Mouse (Mus musculus) forebrain, embryonic 11.5 days (tissue): ENCODE data around the gene Tubb5. TPM values are rescaled to one million over a fixed set of nuclear protein-coding genes. Genes with fewer than 3 reads are reported as not detected.

Source experiments
- ATAC-seq: fragments of 200-750 bp; cut with Nextera tagmentation; replicated peaks from 2 replicates; pipeline ENCODE4 v1.8.0; 2017; ENCODE audit warnings: moderate TSS enrichment; ENCODE audit not compliant: low FRiP score
- DNase-seq: peaks from one replicate; pipeline ENCODE4 v3.0.0-alpha.2; 2017; ENCODE audit warnings: low spot score
- H3K27ac ChIP-seq: fragments of 300-500 bp; sonication (generic); 2 replicates; pipeline ENCODE4 v1.5.1; 2014; ENCODE audit warnings: low read depth, low read length
- H3K27me3 ChIP-seq: fragments of 300-500 bp; sonication (generic); 2 replicates; pipeline ENCODE4 v1.6.1; 2014; ENCODE audit warnings: mild to moderate bottlenecking, low read length, mixed read lengths; ENCODE audit not compliant: control insufficient read depth, insufficient read depth
- H3K36me3 ChIP-seq: fragments of 300-500 bp; sonication (generic); 2 replicates; pipeline ENCODE4 v1.6.1; 2014; ENCODE audit warnings: mild to moderate bottlenecking, low read length, moderate library complexity, mixed read lengths; ENCODE audit not compliant: control insufficient read depth, insufficient read depth
- H3K4me1 ChIP-seq: fragments of 300-500 bp; sonication (generic); replicated peaks from 2 replicates; pipeline ENCODE4 v1.6.1; 2014; ENCODE audit warnings: low read length, mixed read lengths; ENCODE audit not compliant: control insufficient read depth, insufficient read depth
- H3K4me2 ChIP-seq: fragments of 300-500 bp; sonication (generic); 2 replicates; pipeline ENCODE4 v1.6.1; 2014; ENCODE audit warnings: low read depth, mild to moderate bottlenecking, low read length, moderate library complexity, mixed read lengths; ENCODE audit not compliant: severe bottlenecking
- H3K4me3 ChIP-seq: fragments of 300-500 bp; sonication (generic); 2 replicates; pipeline ENCODE4 v1.5.1; 2014; ENCODE audit warnings: low read depth, low read length
- H3K9ac ChIP-seq: fragments of 300-500 bp; sonication (generic); 2 replicates; pipeline ENCODE4 v1.6.1; 2014; ENCODE audit warnings: low read length
- H3K9me3 ChIP-seq: fragments of 300-500 bp; sonication (generic); 2 replicates; pipeline ENCODE4 v1.6.1; 2016; ENCODE audit warnings: low read length, mixed read lengths; ENCODE audit not compliant: control insufficient read depth
- WGBS: fragments of 180-500 bp; shearing (Covaris S2); extraction: QIAGEN DNeasy Blood & Tissue Kit; methylation state at CpG from one replicate; pipeline ENCODE4 v1.1.7; 2014; 5-methylcytosine and 5-hydroxymethylcytosine counted together
- microRNA-seq: library from miRNA; unstranded; fragments of <30 nt; microRNA quantifications from one replicate; pipeline ENCODE4, GENCODE M21; 2016; ENCODE audit not compliant: insufficient number of aligned reads
- polyA plus RNA-seq: library from polyadenylated mRNA; unstranded; fragments of >200 nt; fragmentation: Nextera tagmentation; extraction: Ambion mirVana; gene quantifications from 2 replicates; pipeline ENCODE4 v1.2.1, GENCODE M21; 2014

Gene Tubb5
- polyA plus RNA-seq, 1 experiment from 2014 or later = 1,583 TPM

GRCm38 (mm10) chr17:35785140-35785539, 53.0 kb downstream of the Tubb5 start:
- Histone ChIP-seq H3K4me3 (no peak overlapping the region), H3K9me3 (no peaks in the 10 kb centered on the region), H3K4me1 (no peaks in the 10 kb centered on the region), H3K9ac (no peak overlapping the region), H3K27ac (no peak overlapping the region), H3K27me3 (no peaks in the 10 kb centered on the region), H3K4me2 (no peak overlapping the region), H3K36me3 (no peaks in the 10 kb centered on the region)
- ATAC-seq (no peak), DNase-seq (no peak)
- WGBS = 85% methylated on average over 4 of the region's 4 CpGs

- Histone ChIP-seq H3K27me3 (no peaks in the 10 kb centered on the region), H3K4me2 (no peak overlapping the region), H3K9me3 (no peaks in the 10 kb centered on the region), H3K4me1 (no peaks in the 10 kb centered on the region), H3K27ac (no peak overlapping the region), H3K36me3 (no peaks in the 10 kb centered on the region), H3K4me3 (no peak overlapping the region), H3K9ac (no peak overlapping the region)
- no peak for ATAC-seq
- no peak for DNase-seq
- WGBS = 85% methylated on average over 6 of the region's 6 CpGs
Measured at GRCm38 (mm10) chr17:35783944-35784343, 54.2 kb downstream of the Tubb5 start.

Small RNAs within 50 kb of the gene (microRNA-seq; reads per million reads assigned to microRNA genes)
- gene Gm28033 = not detected

Other genes starting within 250 kb of the Tubb5 start
- gene Sfta2, start 236.8 kb downstream of the Tubb5 start, polyA plus RNA-seq = not detected in 2 replicates
- not detected in 2 replicates for gene Gm9573, start 211.7 kb downstream of the Tubb5 start, polyA plus RNA-seq
- 0.07 and 0.13 TPM in 2 replicates for gene Mucl3, start 194.6 kb downstream of the Tubb5 start, polyA plus RNA-seq
- gene Vars2, start 170.7 kb downstream of the Tubb5 start, polyA plus RNA-seq = 16.2 and 19.5 TPM in 2 replicates
- gene Gtf2h4, start 164.6 kb downstream of the Tubb5 start, polyA plus RNA-seq = 41.2 and 47.4 TPM in 2 replicates
- 130 and 144 TPM in 2 replicates for gene Ddr1, start 133.7 kb downstream of the Tubb5 start, polyA plus RNA-seq
- gene Ier3, start 16.6 kb downstream of the Tubb5 start, polyA plus RNA-seq = 2.4 and 3.5 TPM in 2 replicates
- 48.5 and 49.5 TPM in 2 replicates for gene Flot1, start 15.1 kb downstream of the Tubb5 start, polyA plus RNA-seq
- 27.2 and 29.2 TPM in 2 replicates for gene Mdc1, start 3.2 kb upstream of the Tubb5 start, polyA plus RNA-seq
- 65.7 and 68.8 TPM in 2 replicates for gene Nrm, start 23.0 kb upstream of the Tubb5 start, polyA plus RNA-seq
- 25.1 and 28.1 TPM in 2 replicates for gene Ppp1r18, start 27.3 kb upstream of the Tubb5 start, polyA plus RNA-seq
- gene Dhx16, start 41.5 kb upstream of the Tubb5 start, polyA plus RNA-seq = 50.3 and 52.9 TPM in 2 replicates
- gene 2310061I04Rik, start 59.1 kb upstream of the Tubb5 start, polyA plus RNA-seq = 26.9 and 29.9 TPM in 2 replicates
- gene Atat1, start 71.8 kb upstream of the Tubb5 start, polyA plus RNA-seq = 213 and 224 TPM in 2 replicates
- gene Mrps18b, start 78.1 kb upstream of the Tubb5 start, polyA plus RNA-seq = 66.1 and 66.8 TPM in 2 replicates
- gene Ppp1r10, start 78.1 kb upstream of the Tubb5 start, polyA plus RNA-seq = 52.6 and 59.3 TPM in 2 replicates
- 108 and 122 TPM in 2 replicates for gene Abcf1, start 131.5 kb upstream of the Tubb5 start, polyA plus RNA-seq
- gene Gnl1, start 141.5 kb upstream of the Tubb5 start, polyA plus RNA-seq = 46.0 and 48.4 TPM in 2 replicates
- 50.8 and 54.4 TPM in 2 replicates for gene Prr3, start 141.9 kb upstream of the Tubb5 start, polyA plus RNA-seq
- 3.5 and 4.3 TPM in 2 replicates for gene H2-T24, start 182.3 kb upstream of the Tubb5 start, polyA plus RNA-seq
- 3.1 and 3.4 TPM in 2 replicates for gene H2-T23, start 194.5 kb upstream of the Tubb5 start, polyA plus RNA-seq
- gene H2-T22, start 204.4 kb upstream of the Tubb5 start, polyA plus RNA-seq = 7.6 and 8.3 TPM in 2 replicates
- not detected in 2 replicates for gene Gm6034, start 204.7 kb upstream of the Tubb5 start, polyA plus RNA-seq
- gene Gm11127, start 220.1 kb upstream of the Tubb5 start, polyA plus RNA-seq = not detected in 2 replicates